Mouse (Mus musculus): ENCODE results near the gene Rflnb.
"Not testable (repeated sequence)": the region's sequence is repeated elsewhere in the genome, so short reads cannot be mapped to it uniquely, and the experiment has no call there.

Rflnb gene

GRCm38 (mm10) chr11:76037581-76038294 lies 10.2 kb upstream of the Rflnb start:
- DNase-seq (ENCODE audit: low read depth, low spot score) = no peak

GRCm38 (mm10) chr11:76035182-76035581 lies 7.6 kb upstream of the Rflnb start:
- DNase-seq (ENCODE audit: low read depth, low spot score) = no peak

- no peak for DNase-seq (ENCODE audit: low read depth, low spot score)
Observed at GRCm38 (mm10) chr11:76033836-76034235, 6.3 kb upstream of the Rflnb start.

- no peak for DNase-seq (ENCODE audit: low read depth, low spot score)
Observed at GRCm38 (mm10) chr11:76033359-76033758, 5.8 kb upstream of the Rflnb start.

GRCm38 (mm10) chr11:76028072-76028465 lies 487 bp upstream of the Rflnb start:
- DNase-seq (ENCODE audit: low read depth, low spot score) = no peak

- no peak for DNase-seq (ENCODE audit: low read depth, low spot score)
Observed at GRCm38 (mm10) chr11:76026527-76027138, 949 bp downstream of the Rflnb start.

GRCm38 (mm10) chr11:76025080-76025583 lies 2.5 kb downstream of the Rflnb start:
- DNase-seq (ENCODE audit: low read depth, low spot score) = no peak

GRCm38 (mm10) chr11:76020916-76021315 lies 6.7 kb downstream of the Rflnb start:
- DNase-seq (ENCODE audit: low read depth, low spot score) = no peak

- no peak for DNase-seq (ENCODE audit: low read depth, low spot score)
Observed at GRCm38 (mm10) chr11:76019879-76020278, 7.7 kb downstream of the Rflnb start.

GRCm38 (mm10) chr11:76015814-76016213 lies 11.8 kb downstream of the Rflnb start:
- DNase-seq (ENCODE audit: low read depth, low spot score) = no peak

GRCm38 (mm10) chr11:76015251-76015650 lies 12.3 kb downstream of the Rflnb start:
- no peak for DNase-seq (ENCODE audit: low read depth, low spot score)

GRCm38 (mm10) chr11:76010838-76011624 lies 16.6 kb downstream of the Rflnb start:
- DNase-seq (ENCODE audit: low read depth, low spot score) = no peak

GRCm38 (mm10) chr11:76009101-76009500 lies 18.5 kb downstream of the Rflnb start:
- DNase-seq (ENCODE audit: low read depth, low spot score) = no peak

GRCm38 (mm10) chr11:76008162-76008561 lies 19.4 kb downstream of the Rflnb start:
- no peak for DNase-seq (ENCODE audit: low read depth, low spot score)

GRCm38 (mm10) chr11:76004276-76004675 lies 23.3 kb downstream of the Rflnb start:
- DNase-seq (ENCODE audit: low read depth, low spot score) = not testable (repeated sequence)

GRCm38 (mm10) chr11:76001237-76001878 lies 26.2 kb downstream of the Rflnb start:
- DNase-seq (ENCODE audit: low read depth, low spot score) = no peak

- no peak for DNase-seq (ENCODE audit: low read depth, low spot score)
Observed at GRCm38 (mm10) chr11:76000701-76001100, 26.9 kb downstream of the Rflnb start.

- DNase-seq (ENCODE audit: low read depth, low spot score) = peak; percentile 63
Observed at GRCm38 (mm10) chr11:75999440-76000155, 28.0 kb downstream of the Rflnb start, which contains the start of gene 1700016K19Rik. Gene 1700016K19Rik (plus strand): TSS chr11:75999912.

- DNase-seq (ENCODE audit: low read depth, low spot score) = no peak
Observed at GRCm38 (mm10) chr11:75994357-75994756, 33.2 kb downstream of the Rflnb start.

- DNase-seq (ENCODE audit: low read depth, low spot score) = no peak
Observed at GRCm38 (mm10) chr11:75992481-75992880, 35.1 kb downstream of the Rflnb start.

- DNase-seq (ENCODE audit: low read depth, low spot score) = no peak
Observed at GRCm38 (mm10) chr11:75991911-75992310, 35.7 kb downstream of the Rflnb start.

Measured in embryo, embryonic 11.5 days (tissue).